27 mouse cellular contexts compared by ENCODE assay signal in the genomic region with DNA sequence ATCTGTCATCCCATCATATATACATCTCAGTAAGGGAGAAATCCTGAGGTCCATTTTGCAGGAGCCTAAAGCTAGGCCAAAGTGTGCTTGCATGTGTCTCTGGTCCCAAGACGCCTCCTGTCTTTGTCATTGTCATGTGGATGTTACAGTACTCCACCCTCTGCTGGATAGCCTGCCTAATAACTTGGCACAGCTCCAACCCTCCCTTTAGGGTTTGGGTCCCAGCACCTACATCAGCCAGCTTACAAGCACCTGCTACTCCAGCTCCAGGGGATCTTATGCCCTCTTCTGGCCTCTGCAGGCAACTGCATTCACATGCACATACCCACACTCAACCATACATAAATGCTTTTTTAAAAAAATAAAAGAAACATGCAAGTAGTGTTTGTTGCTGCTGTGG. TPM values are rescaled to one million over a fixed set of nuclear protein-coding genes. Genes with fewer than 3 reads are reported as not detected.
DNase-seq lines count a peak whose midpoint lies in the region; ATAC-seq and TF ChIP-seq lines count a peak whose summit lies in the region.
"Had no signal": no experiment of that assay in that cellular context is flagged by ENCODE, and none has a peak within 500 bp of the region (broad histone marks: within the 10 kb centered on the region; RNA-seq: fewer than 3 reads in every experiment).

No protein-coding gene starts in this region.

- 95% methylated on average over 1 of the region's 1 CpGs for WGBS in liver, postnatal 0 days (ENCODE audit: insufficient replicate concordance)

- no peaks in the 10 kb centered on the region for H3K27me3 ChIP-seq in liver, postnatal 0 days (ENCODE audit: insufficient read depth, low read length)
- H3K27me3 ChIP-seq in Patski, result peaks cover 6% of the 10 kb centered on the region
- H3K27me3 ChIP-seq: midbrain, embryonic 15.5 days had no signal

- H3K9me3 ChIP-seq in liver, postnatal 0 days (ENCODE audit: low read length), result no peaks in the 10 kb centered on the region
- H3K9me3 ChIP-seq: midbrain, embryonic 15.5 days; neural tube, embryonic 15.5 days had no signal

- H3K4me1 ChIP-seq in liver, postnatal 0 days (ENCODE audit: insufficient read depth), result no peaks in the 10 kb centered on the region
- H3K4me1 ChIP-seq: forebrain, embryonic 12.5 days; midbrain, embryonic 15.5 days; neural tube, embryonic 15.5 days had no signal

- H3K36me3 ChIP-seq in liver, postnatal 0 days (replicated peaks; ENCODE audit: insufficient read depth, low read length), result no peaks in the 10 kb centered on the region
- H3K36me3 ChIP-seq: forebrain, embryonic 12.5 days; midbrain, embryonic 15.5 days; neural tube, embryonic 15.5 days had no signal

- TF ChIP-seq EP300 in liver, postnatal 0 days (IDR thresholded peaks at IDR 0.05; ENCODE audit: low read depth), result no peak

- CTCF ChIA-PET in Patski (lab: Charles Lee), result no interaction called here

- no peak overlapping the region for H3K4me2 ChIP-seq in liver, postnatal 0 days (ENCODE audit: low read depth, low read length)
- H3K4me2 ChIP-seq: forebrain, embryonic 12.5 days; midbrain, embryonic 15.5 days; neural tube, embryonic 15.5 days had no signal

- peak; percentile 5; the same call in 1 of the 2 replicates for TF ChIP-seq CTCF in gastrocnemius, adult 2 months (IDR thresholded peaks at IDR 0.05)
- peak; percentile 34 for TF ChIP-seq CTCF in liver, postnatal 0 days (IDR thresholded peaks at IDR 0.05; ENCODE audit: low read depth)
- peak; percentile 32 for TF ChIP-seq CTCF in Patski (IDR thresholded peaks at IDR 0.05)

- intact Hi-C loops in gastrocnemius, adult 2 months (cut with DNase I), result no loop called here

- POLR2A ChIA-PET in Patski (lab: Charles Lee), result no interaction called here

- no peak overlapping the region for H3K9ac ChIP-seq in liver, postnatal 0 days (replicated peaks)
- H3K9ac ChIP-seq: forebrain, embryonic 12.5 days; liver, embryonic 14.5 days; midbrain, embryonic 15.5 days; neural tube, embryonic 15.5 days had no signal

- H3K27ac ChIP-seq in gastrocnemius, adult 2 months, result no peak overlapping the region
- H3K27ac ChIP-seq in liver, postnatal 0 days (ENCODE audit: low read depth), result no peak overlapping the region
- H3K27ac ChIP-seq: forebrain, embryonic 12.5 days; heart, adult 2 months; liver, embryonic 14.5 days; midbrain, embryonic 15.5 days; neural tube, embryonic 15.5 days had no signal

- DNase-seq in gastrocnemius, adult 2 months, result no peak
- no peak for DNase-seq in gastrocnemius, postnatal 25 days
- no peak for DNase-seq in liver, postnatal 0 days
- DNase-seq in liver (no peak), 416B (ENCODE audit: low read depth) (peak; percentile 3), Patski (ENCODE audit: low read depth, low spot score) (no peak)
- DNase-seq in cerebellum, postnatal 4 days (ENCODE audit: low spot score in 2 of 2), result no peak
- no peak for DNase-seq in ovary, postnatal 36 days (ENCODE audit: low spot score)
- DNase-seq: adrenal gland, postnatal 25 days; cerebellum, adult 18-20 months; cerebellum, postnatal 25 days; gastrocnemius, postnatal 14 days; heart, adult 2 months; heart, postnatal 36 days; kidney, adult 11 months; kidney, postnatal 25 days; right cerebral cortex, postnatal 25 days had no signal

- H3K4me3 ChIP-seq in gastrocnemius, adult 2 months, result no peak overlapping the region
- H3K4me3 ChIP-seq in liver, postnatal 0 days (ENCODE audit: low read depth, low read length), result no peak overlapping the region
- H3K4me3 ChIP-seq: forebrain, embryonic 12.5 days; heart, adult 2 months; midbrain, embryonic 15.5 days; neural tube, embryonic 15.5 days had no signal

- ATAC-seq in liver, postnatal 0 days, result no peak
- ATAC-seq in Patski, result no peak
- ATAC-seq: hindbrain, embryonic 16.5 days; lung, postnatal 0 days; midbrain, embryonic 15.5 days had no signal

- in situ Hi-C loops in Patski (cut with MboI; ENCODE audit: low pct_unique_long_range_greater_than_20kb), result no loop called here

RNA-seq across cellular contexts. Expression of gene Foxb1, which starts 12.8 kb away (rescaled TPM):
- total RNA-seq in gastrocnemius, adult 2 months (2021), result not detected
- total RNA-seq in gastrocnemius, postnatal 25 days (2021), result not detected
- not detected in 2 replicates for polyA plus RNA-seq in liver, postnatal 0 days (2015; fragmentation: Nextera tagmentation; extraction: Ambion mirVana)
- not detected for polyA plus RNA-seq in Patski (2021)
- total RNA-seq: adrenal gland, postnatal 25 days; gastrocnemius, postnatal 14 days; heart, adult 2 months; heart, postnatal 36 days; megakaryocyte, adult 5-6 weeks had no signal
- polyA plus RNA-seq: heart, adult 2 months; heart, embryonic 14.5 days; liver, embryonic 14.5 days; lung, postnatal 0 days; spleen, adult 2 months; stomach, embryonic 14.5 days had no signal
